Mouse (Mus musculus) lung, postnatal 0 days (tissue): Measurements from ENCODE around the gene 4930426L09Rik.

Source experiments
- CTCF ChIP-seq: IDR thresholded peaks from 2 replicates; pipeline ENCODE4 v1.5.1; 2016; ENCODE audit warnings: antibody characterized with exemption, mild to moderate bottlenecking
- EP300 ChIP-seq: IDR thresholded peaks from 2 replicates; pipeline ENCODE4 v1.6.1; 2016; ENCODE audit warnings: antibody characterized with exemption, mild to moderate bottlenecking, control low read depth

DNA sequence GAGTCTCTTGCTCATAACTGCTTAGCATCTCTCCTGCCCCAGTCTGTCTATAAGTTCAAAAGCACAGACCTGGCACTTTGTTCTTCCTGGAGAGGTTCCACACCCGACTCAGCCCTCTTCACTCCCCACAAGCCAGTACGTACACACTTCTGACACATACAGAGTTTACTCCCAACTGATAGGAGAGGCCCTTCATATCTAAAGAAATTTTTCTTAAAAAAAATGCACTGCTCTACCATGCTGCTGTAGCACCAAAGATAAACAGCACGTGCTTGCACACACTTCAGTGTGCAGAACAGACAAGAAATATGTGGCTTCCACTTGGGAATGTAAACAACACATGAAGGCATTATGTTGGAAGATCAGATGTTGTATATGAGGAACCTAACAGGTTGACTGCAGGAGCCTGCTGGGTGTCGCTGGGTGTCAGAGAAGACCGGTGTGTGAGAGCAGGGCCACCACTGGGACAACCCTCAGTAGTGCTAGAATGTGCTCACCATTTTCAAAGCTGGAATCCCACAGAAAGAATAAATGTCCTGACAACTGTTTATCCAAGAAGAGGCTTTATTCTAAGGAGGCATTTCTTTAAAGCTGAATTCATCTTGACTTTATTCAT lies 29.0 kb upstream of the 4930426L09Rik start:
- TF ChIP-seq CTCF: no peak
- peak; percentile 52; the same call in 1 of the 2 replicates for TF ChIP-seq EP300
